Mouse (Mus musculus) myocyte (in vitro differentiated cells): ENCODE measurements at regions not wholly inside any gene's neighbourhood (a gene's known extent, or its start where the extent isn't known, plus 50 kb on each side); places are given as distances from the start of the nearest gene placed in this dataset.

ENCODE experiments used
- H3K27me3 ChIP-seq: one replicate; pipeline ENCODE4 v1.6.1; 2011; ENCODE audit not compliant: control insufficient read depth, insufficient read depth, insufficient read length
- H3K36me3 ChIP-seq: one replicate; pipeline ENCODE4 v1.6.1; 2011; ENCODE audit not compliant: control insufficient read depth, insufficient read depth
- H3K4me2 ChIP-seq: one replicate; pipeline ENCODE4 v1.6.1; 2011; ENCODE audit warnings: low read depth, control low read depth
- H3K4me3 ChIP-seq: one replicate; pipeline ENCODE4 v1.5.1; 2011; ENCODE audit warnings: mild to moderate bottlenecking, control low read depth, moderate library complexity
- H3K79me2 ChIP-seq: one replicate; pipeline ENCODE4 v1.6.1; 2011; ENCODE audit not compliant: control insufficient read depth, insufficient read depth
- H3ac ChIP-seq: one replicate; pipeline ENCODE4 v1.6.1; 2011; ENCODE audit not compliant: control insufficient read depth, insufficient read length
- CEBPB ChIP-seq: IDR thresholded peaks from 2 replicates; pipeline ENCODE4 v1.6.1; 2011; ENCODE audit warnings: mild to moderate bottlenecking, moderate library complexity; ENCODE audit not compliant: poor library complexity, insufficient read depth, severe bottlenecking
- E2F4 ChIP-seq: IDR thresholded peaks from one replicate; pipeline ENCODE4 v1.6.1; 2011; ENCODE audit warnings: mild to moderate bottlenecking, control low read depth, moderate library complexity; ENCODE audit not compliant: insufficient read depth
- MAX ChIP-seq: IDR thresholded peaks from one replicate; pipeline ENCODE4 v1.6.1; 2011; ENCODE audit warnings: low read depth, mild to moderate bottlenecking, control low read depth
- MYOD1 ChIP-seq, 3 experiments: IDR thresholded peaks; one replicate each; pipeline ENCODE4 v1.6.1; 2011; ENCODE audit warnings: control low read depth in 2 of 3, low read depth in 2 of 3, mild to moderate bottlenecking in 2 of 3, moderate library complexity in 1 of 3; ENCODE audit not compliant: insufficient read length in 2 of 3, control insufficient read depth in 1 of 3
- MYOG ChIP-seq, 3 experiments: IDR thresholded peaks; one replicate each; pipeline ENCODE4 v1.6.1; 2011; ENCODE audit warnings: control low read depth in 2 of 3, low read depth in 2 of 3, mild to moderate bottlenecking in 2 of 3; ENCODE audit not compliant: insufficient read length in 2 of 3, control insufficient read depth in 1 of 3, insufficient read depth in 1 of 3
- POLR2A ChIP-seq: IDR thresholded peaks from one replicate; pipeline ENCODE4 v1.6.1; 2011; ENCODE audit warnings: low read depth, mild to moderate bottlenecking, control low read depth, moderate library complexity; ENCODE audit not compliant: insufficient read length
- POLR2AphosphoS2 ChIP-seq: IDR thresholded peaks from one replicate; pipeline ENCODE4 v1.6.1; 2011; ENCODE audit warnings: low read depth, control low read depth; ENCODE audit not compliant: insufficient read length
- REST ChIP-seq: IDR thresholded peaks from one replicate; pipeline ENCODE4 v1.6.1; 2011; ENCODE audit warnings: mild to moderate bottlenecking, control low read depth, moderate library complexity; ENCODE audit not compliant: insufficient read depth, insufficient read length
- SRF ChIP-seq: IDR thresholded peaks from one replicate; pipeline ENCODE4 v1.6.1; 2011; ENCODE audit warnings: low read depth; ENCODE audit not compliant: control insufficient read depth, insufficient read length
- TCF12 ChIP-seq: IDR thresholded peaks from one replicate; pipeline ENCODE4 v1.6.1; 2011; ENCODE audit warnings: mild to moderate bottlenecking, control low read depth; ENCODE audit not compliant: poor library complexity, insufficient read depth, severe bottlenecking
- TCF3 ChIP-seq: IDR thresholded peaks from one replicate; pipeline ENCODE4 v1.6.1; 2011; ENCODE audit warnings: low read depth, control low read depth; ENCODE audit not compliant: insufficient read length
- USF1 ChIP-seq: IDR thresholded peaks from one replicate; pipeline ENCODE4 v1.6.1; 2011; ENCODE audit warnings: low read depth, mild to moderate bottlenecking, control low read depth, moderate library complexity

GRCm38 (mm10) chr6:127207308-127207707 is 55.3 kb upstream of the Ccnd2 start:
- H3K79me2 ChIP-seq, result no peaks in the 10 kb centered on the region

GRCm38 (mm10) chr6:127213355-127213754 is 61.4 kb upstream of the Ccnd2 start:
- Histone ChIP-seq H3K4me3 (no peak overlapping the region), H3K36me3 (no peaks in the 10 kb centered on the region), H3K27me3 (peaks cover 9% of the 10 kb centered on the region), H3ac (no peak overlapping the region), H3K4me2 (no peak overlapping the region), H3K79me2 (no peaks in the 10 kb centered on the region)
- no peak for TF ChIP-seq TCF12
- TF ChIP-seq REST, result no peak
- no peak for TF ChIP-seq MYOD1 (IDR thresholded peaks at IDR 0.05; ENCODE audit: control insufficient read depth in 1 of 3, insufficient read length in 2 of 3, low read depth in 2 of 3)
- no peak for TF ChIP-seq TCF3
- no peak for TF ChIP-seq MYOG (IDR thresholded peaks at IDR 0.05; ENCODE audit: control insufficient read depth in 1 of 3, insufficient read depth in 1 of 3, insufficient read length in 2 of 3, low read depth in 2 of 3)

More at GRCm38 (mm10) chr6:127207308-127207707, 55.3 kb upstream of the Ccnd2 start:
- Histone ChIP-seq H3K4me2 (no peak overlapping the region), H3K4me3 (no peak overlapping the region), H3K36me3 (no peaks in the 10 kb centered on the region), H3K27me3 (no peaks in the 10 kb centered on the region), H3ac (no peak overlapping the region)
- TF ChIP-seq MAX (no peak), REST (no peak), TCF12 (no peak), E2F4 (no peak), TCF3 (no peak), USF1 (no peak), POLR2AphosphoS2 (no peak)

GRCm38 (mm10) chr6:127215915-127216314 is 63.9 kb upstream of the Ccnd2 start:
- H3K36me3 ChIP-seq, result no peaks in the 10 kb centered on the region
- no peak overlapping the region for H3K4me3 ChIP-seq
- peaks cover 9% of the 10 kb centered on the region for H3K27me3 ChIP-seq
- TF ChIP-seq REST (no peak), USF1 (no peak), TCF3 (no peak)
- H3K4me2 ChIP-seq, result no peak overlapping the region
- H3K79me2 ChIP-seq, result no peaks in the 10 kb centered on the region
- no peak overlapping the region for H3ac ChIP-seq

GRCm38 (mm10) chr6:127218634-127219445 is 66.8 kb upstream of the Ccnd2 start:
- peaks cover 9% of the 10 kb centered on the region for H3K27me3 ChIP-seq
- no peak overlapping the region for H3K4me3 ChIP-seq
- H3K79me2 ChIP-seq, result no peaks in the 10 kb centered on the region
- H3ac ChIP-seq, result no peak overlapping the region
- no peaks in the 10 kb centered on the region for H3K36me3 ChIP-seq
- no peak for TF ChIP-seq USF1
- TF ChIP-seq MYOD1 (IDR thresholded peaks at IDR 0.05; ENCODE audit: control insufficient read depth in 1 of 3, insufficient read length in 2 of 3, low read depth in 2 of 3), result no peak
- TF ChIP-seq E2F4, result no peak
- no peak for TF ChIP-seq POLR2AphosphoS2
- TF ChIP-seq SRF, result no peak
- no peak for TF ChIP-seq REST
- no peak for TF ChIP-seq TCF12
- no peak for TF ChIP-seq POLR2A
- TF ChIP-seq MYOG (IDR thresholded peaks at IDR 0.05; ENCODE audit: control insufficient read depth in 1 of 3, insufficient read depth in 1 of 3, insufficient read length in 2 of 3, low read depth in 2 of 3), result no peak
- TF ChIP-seq TCF3, result no peak
- no peak overlapping the region for H3K4me2 ChIP-seq

DNA sequence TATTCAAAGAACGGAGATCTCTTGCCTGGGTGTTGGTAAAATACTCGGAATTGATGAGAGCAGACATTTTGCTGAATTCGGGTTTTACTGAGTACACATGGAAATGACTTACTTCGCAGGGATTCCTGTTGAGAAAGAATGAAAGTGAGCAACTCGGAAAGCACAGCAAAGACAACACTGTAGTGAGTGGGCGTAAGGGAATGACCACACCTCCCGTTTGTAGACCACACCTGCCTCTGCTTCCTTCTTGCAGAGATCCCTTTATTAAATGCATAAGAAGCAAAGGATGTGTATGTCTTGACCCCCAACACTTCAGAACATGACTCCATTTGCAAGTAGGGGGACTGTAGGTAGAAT is 67.4 kb upstream of the Ccnd2 start:
- TF ChIP-seq MAX, result no peak
- no peak for TF ChIP-seq REST
- no peak for TF ChIP-seq POLR2A
- TF ChIP-seq TCF3, result no peak
- no peak for TF ChIP-seq MYOD1 (IDR thresholded peaks at IDR 0.05; ENCODE audit: control insufficient read depth in 1 of 3, insufficient read length in 2 of 3, low read depth in 2 of 3)
- TF ChIP-seq SRF, result no peak
- TF ChIP-seq TCF12, result no peak
- no peak for TF ChIP-seq USF1
- TF ChIP-seq POLR2AphosphoS2, result no peak
- no peak for TF ChIP-seq CEBPB
- TF ChIP-seq E2F4, result no peak
- no peak for TF ChIP-seq MYOG (IDR thresholded peaks at IDR 0.05; ENCODE audit: control insufficient read depth in 1 of 3, insufficient read depth in 1 of 3, insufficient read length in 2 of 3, low read depth in 2 of 3)
- Histone ChIP-seq H3K79me2 (no peaks in the 10 kb centered on the region), H3ac (no peak overlapping the region), H3K27me3 (peaks cover 9% of the 10 kb centered on the region), H3K4me2 (no peak overlapping the region), H3K36me3 (no peaks in the 10 kb centered on the region), H3K4me3 (no peak overlapping the region)
